Mouse (Mus musculus): ENCODE measurements around the gene Mtch1. TPM values are rescaled to one million over a fixed set of nuclear protein-coding genes. Genes with fewer than 3 reads are reported as not detected.
A peak's percentile ranks its signal among the peaks of the same experiment; 100 is the strongest.
"Not testable (repeated sequence)": the region's sequence is repeated elsewhere in the genome, so short reads cannot be mapped to it uniquely, and the experiment has no call there.

The Mtch1 gene
- 10 to 100 TPM; 14.6 to 18.4 TPM for polyA plus RNA-seq (2017; shearing (Covaris generic))

- ATAC-seq: peak; percentile 89
These were observed at the start of gene Mtch1 for GRCm38 (mm10) chr17:29347645-29348256. Gene Mtch1 (minus strand): TSS chr17:29347934.

GRCm38 (mm10) chr17:29396821-29397242 is 49.1 kb upstream of the Mtch1 start:
- peak; percentile 15 for ATAC-seq

GRCm38 (mm10) chr17:29396056-29396799 is 48.5 kb upstream of the Mtch1 start:
- ATAC-seq: no peak

- ATAC-seq: peak; percentile 42
These were observed 47.6 kb upstream of the Mtch1 start for GRCm38 (mm10) chr17:29395381-29395780.

- not testable (repeated sequence) for ATAC-seq
These were observed 47.0 kb upstream of the Mtch1 start for GRCm38 (mm10) chr17:29394761-29395160.

GRCm38 (mm10) chr17:29394106-29394760 is 46.5 kb upstream of the Mtch1 start:
- peak; percentile 51 for ATAC-seq

- ATAC-seq: peak; percentile 62
These were observed 45.8 kb upstream of the Mtch1 start for GRCm38 (mm10) chr17:29393335-29394089.

- ATAC-seq: no peak
These were observed 43.5 kb upstream of the Mtch1 start for GRCm38 (mm10) chr17:29391280-29391679.

GRCm38 (mm10) chr17:29388978-29389377 is 41.2 kb upstream of the Mtch1 start:
- no peak for ATAC-seq

GRCm38 (mm10) chr17:29385746-29386145 is 38.0 kb upstream of the Mtch1 start:
- no peak for ATAC-seq

GRCm38 (mm10) chr17:29384850-29385438 is 37.2 kb upstream of the Mtch1 start:
- no peak for ATAC-seq

- ATAC-seq: no peak
These were observed 36.2 kb upstream of the Mtch1 start for GRCm38 (mm10) chr17:29383923-29384322.

GRCm38 (mm10) chr17:29382417-29382816 is 34.7 kb upstream of the Mtch1 start:
- ATAC-seq: no peak

GRCm38 (mm10) chr17:29381472-29381871 is 33.7 kb upstream of the Mtch1 start:
- ATAC-seq: peak; percentile 49

- ATAC-seq: no peak
These were observed 32.5 kb upstream of the Mtch1 start for GRCm38 (mm10) chr17:29380241-29380640.

GRCm38 (mm10) chr17:29378056-29378455 is 30.3 kb upstream of the Mtch1 start:
- no peak for ATAC-seq

GRCm38 (mm10) chr17:29375871-29376270 is 28.1 kb upstream of the Mtch1 start:
- no peak for ATAC-seq

GRCm38 (mm10) chr17:29370984-29371723 is 23.4 kb upstream of the Mtch1 start:
- ATAC-seq: peak; percentile 91

- no peak for ATAC-seq
These were observed 21.0 kb upstream of the Mtch1 start for GRCm38 (mm10) chr17:29368726-29369125.

GRCm38 (mm10) chr17:29365105-29365621 is 17.4 kb upstream of the Mtch1 start:
- no peak for ATAC-seq

GRCm38 (mm10) chr17:29363109-29363508 is 15.4 kb upstream of the Mtch1 start:
- no peak for ATAC-seq

All from activated CD4-positive, CD25-positive, alpha-beta regulatory T cell, adult 4 months (primary cell).